Mouse (Mus musculus) Patski (cell line): Measurements from ENCODE around the gene Fen1. TPM values are rescaled to one million over a fixed set of nuclear protein-coding genes. Genes with fewer than 3 reads are reported as not detected.

Source experiments
- ATAC-seq: fragments of 100-300 bp; one replicate; pipeline ENCODE4 v1.8.0; 2021
- CTCF ChIA-PET: fragments of 350-600 bp; sonication (Branson Sonifier 250); formaldehyde crosslinking; loops from one replicate; lab custom pipeline; 2022; ENCODE audit warnings: inconsistent platforms; lab: Charles Lee
- POLR2A ChIA-PET: fragments of 350-600 bp; sonication (Branson Sonifier 250); formaldehyde crosslinking; loops from one replicate; lab custom pipeline; 2022; ENCODE audit warnings: antibody characterized with exemption, inconsistent platforms; lab: Charles Lee
- DNase-seq: peaks from one replicate; pipeline ENCODE4 v3.0.0-alpha.2; 2011; ENCODE audit warnings: low read depth, low spot score
- H3K27me3 ChIP-seq: fragments of 371-371 bp; one replicate; pipeline ENCODE4 v1.5.1; 2021
- CTCF ChIP-seq: fragments of 100-300 bp; IDR thresholded peaks from one replicate; pipeline ENCODE4 v1.5.1; 2021
- in situ Hi-C: fragments of 300-500 bp; cut with MboI; formaldehyde crosslinking; loops from 3 replicates; pipeline ENCODE4 v1.11.1; 2018; ENCODE audit warnings: low pct_unique_long_range_greater_than_20kb, mixed read lengths
- polyA plus RNA-seq: library from polyadenylated mRNA; unstranded; gene quantifications from one replicate; pipeline ENCODE4 v1.2.3, GENCODE M21; 2021

The Fen1 gene
- polyA plus RNA-seq, 1 experiment from 2014 or later = 22.0 TPM

- TF ChIP-seq CTCF = no peak
- POLR2A ChIA-PET = no interaction called here
- in situ Hi-C loops = no loop called here
- ATAC-seq = no peak
- CTCF ChIA-PET = interaction anchor here (0.8 to 2.8 kb wide), 8 partner anchors 8 to 219 kb away, joined by 3 to 17 read pairs (median 3); no protein-coding TSS in a partner anchor
- peaks cover 11% of the 10 kb centered on the region for H3K27me3 ChIP-seq
- no peak for DNase-seq
Observed at GRCm38 (mm10) chr19:10219108-10219507, 15.1 kb upstream of the Fen1 start.

- ChIA-PET POLR2A (no interaction called here), CTCF (interaction anchor here (1.2 to 1.5 kb wide), 2 partner anchors 88 to 215 kb away, joined by 3 read pairs; partner anchors contain the start of genes Best1, Dagla and Rab3il1)
- ATAC-seq (no peak), DNase-seq (no peak)
- in situ Hi-C loops = no loop called here
- peaks cover 11% of the 10 kb centered on the region for H3K27me3 ChIP-seq
- TF ChIP-seq CTCF = no peak
Observed at GRCm38 (mm10) chr19:10216101-10216500, 12.1 kb upstream of the Fen1 start.

- DNase-seq = no peak
- no peak for TF ChIP-seq CTCF
- H3K27me3 ChIP-seq = peaks cover 7% of the 10 kb centered on the region
- ChIA-PET CTCF (interaction anchor here (0.9 kb wide), 1 partner anchor 8 kb away, joined by 3 read pairs; no protein-coding TSS in a partner anchor), POLR2A (interaction anchor here (1.2 kb wide), 1 partner anchor 29 kb away, joined by 3 read pairs; no protein-coding TSS in a partner anchor)
- in situ Hi-C loops = no loop called here
- ATAC-seq = no peak
Observed at GRCm38 (mm10) chr19:10213796-10214471, 10.0 kb upstream of the Fen1 start.

GRCm38 (mm10) chr19:10210885-10211284 lies 6.9 kb upstream of the Fen1 start:
- CTCF ChIA-PET = interaction anchor here (1.2 to 2.2 kb wide), 2 partner anchors 8 to 210 kb away, joined by 3 to 7 read pairs; partner anchors contain the start of genes Best1 and Rab3il1
- no peak for DNase-seq
- ATAC-seq = no peak
- H3K27me3 ChIP-seq = no peaks in the 10 kb centered on the region
- POLR2A ChIA-PET = no interaction called here
- TF ChIP-seq CTCF = no peak
- in situ Hi-C loops = no loop called here

- POLR2A ChIA-PET = interaction anchor here (1.3 kb wide), 1 partner anchor 12 kb away, joined by 4 read pairs; no protein-coding TSS in a partner anchor
- H3K27me3 ChIP-seq = no peaks in the 10 kb centered on the region
- TF ChIP-seq CTCF = no peak
- no peak for DNase-seq
- CTCF ChIA-PET = interaction anchor here (1.3 to 3.2 kb wide), 5 partner anchors 9 to 208 kb away, joined by 3 to 17 read pairs (median 6); no protein-coding TSS in a partner anchor
- in situ Hi-C loops = no loop called here
- ATAC-seq = no peak
Observed at GRCm38 (mm10) chr19:10208851-10209250, 4.9 kb upstream of the Fen1 start.

GRCm38 (mm10) chr19:10205051-10205450 lies 1.1 kb upstream of the Fen1 start:
- ChIA-PET CTCF (interaction anchor here (1.0 kb wide), 2 partner anchors 12 to 205 kb away, joined by 3 read pairs; no protein-coding TSS in a partner anchor), POLR2A (no interaction called here)
- ATAC-seq = no peak
- no peaks in the 10 kb centered on the region for H3K27me3 ChIP-seq
- in situ Hi-C loops = no loop called here
- DNase-seq = no peak
- TF ChIP-seq CTCF = no peak

- no peak for TF ChIP-seq CTCF
- ChIA-PET POLR2A (no interaction called here), CTCF (no interaction called here)
- in situ Hi-C loops = loop anchor here (5.0 kb wide), 2 partner anchors 202 to 287 kb away; partner anchors contain the start of genes Best1 and Rab3il1
- no peaks in the 10 kb centered on the region for H3K27me3 ChIP-seq
- DNase-seq (no peak), ATAC-seq (peak; percentile 30)
Observed at GRCm38 (mm10) chr19:10204616-10205001, 640 bp upstream of the Fen1 start.

- in situ Hi-C loops = loop anchor here (5.0 kb wide), 2 partner anchors 201 to 286 kb away; partner anchors contain the start of genes Best1 and Rab3il1
- DNase-seq (no peak), ATAC-seq (no peak)
- ChIA-PET POLR2A (interaction anchor here (0.6 to 0.9 kb wide), 2 partner anchors 160 to 1331 kb away, joined by 3 to 4 read pairs; no protein-coding TSS in a partner anchor), CTCF (no interaction called here)
- no peak for TF ChIP-seq CTCF
- no peaks in the 10 kb centered on the region for H3K27me3 ChIP-seq
Observed at GRCm38 (mm10) chr19:10203146-10203847, 672 bp downstream of the Fen1 start.

GRCm38 (mm10) chr19:10198723-10199122 lies 5.2 kb downstream of the Fen1 start:
- H3K27me3 ChIP-seq = no peaks in the 10 kb centered on the region
- ATAC-seq = no peak
- no peak for DNase-seq
- CTCF ChIA-PET = interaction anchor here (0.6 to 6.4 kb wide), 19 partner anchors 9 to 278 kb away, joined by 3 to 46 read pairs (median 5); partner anchors contain the start of genes Best1, Fads1 and Rab3il1
- TF ChIP-seq CTCF = peak; percentile 97
- POLR2A ChIA-PET = interaction anchor here (1.4 kb wide), 1 partner anchor 135 kb away, joined by 4 read pairs; no protein-coding TSS in a partner anchor
- in situ Hi-C loops = no loop called here

- POLR2A ChIA-PET = no interaction called here
- ATAC-seq (no peak), DNase-seq (no peak)
- TF ChIP-seq CTCF = no peak
- no peaks in the 10 kb centered on the region for H3K27me3 ChIP-seq
- in situ Hi-C loops = no loop called here
- CTCF ChIA-PET = interaction anchor here (0.6 to 6.4 kb wide), 19 partner anchors 9 to 277 kb away, joined by 3 to 46 read pairs (median 5); partner anchors contain the start of genes Best1, Fads1 and Rab3il1
Observed at GRCm38 (mm10) chr19:10198286-10198685, 5.7 kb downstream of the Fen1 start.
